Mouse (Mus musculus) heart, embryonic 16.5 days (tissue): ENCODE measurements around the gene Faap100. TPM values are rescaled to one million over a fixed set of nuclear protein-coding genes. Genes with fewer than 3 reads are reported as not detected.

Experiments used
- ATAC-seq: fragments of 200-750 bp; cut with Nextera tagmentation; replicated peaks from 2 replicates; pipeline ENCODE4 v1.8.0; 2017; ENCODE audit warnings: moderate number of reproducible peaks; ENCODE audit not compliant: insufficient read depth, low FRiP score; ENCODE audit errors: extremely low read depth
- H3K27ac ChIP-seq: fragments of 300-500 bp; sonication (generic); 2 replicates; pipeline ENCODE4 v1.5.1; 2014; ENCODE audit warnings: mild to moderate bottlenecking, low read length, control low read depth, moderate library complexity
- H3K27me3 ChIP-seq: fragments of 300-500 bp; sonication (generic); 2 replicates; pipeline ENCODE4 v1.6.1; 2014; ENCODE audit warnings: low read length, mixed read lengths; ENCODE audit not compliant: control insufficient read depth, insufficient read depth
- H3K36me3 ChIP-seq: fragments of 300-500 bp; sonication (generic); 2 replicates; pipeline ENCODE4 v1.6.1; 2014; ENCODE audit not compliant: control insufficient read depth, insufficient read depth
- H3K4me1 ChIP-seq: fragments of 300-500 bp; sonication (generic); 2 replicates; pipeline ENCODE4 v1.6.1; 2014; ENCODE audit warnings: low read length, mixed read lengths; ENCODE audit not compliant: control insufficient read depth, insufficient read depth
- H3K4me2 ChIP-seq: fragments of 300-500 bp; sonication (generic); 2 replicates; pipeline ENCODE4 v1.6.1; 2014; ENCODE audit warnings: low read depth, mild to moderate bottlenecking, control low read depth, low read length
- H3K4me3 ChIP-seq: fragments of 300-500 bp; sonication (generic); 2 replicates; pipeline ENCODE4 v1.5.1; 2014; ENCODE audit warnings: mild to moderate bottlenecking, control low read depth, low read length
- H3K9ac ChIP-seq: fragments of 300-500 bp; sonication (generic); 2 replicates; pipeline ENCODE4 v1.6.1; 2014; ENCODE audit warnings: low read length, control low read depth
- H3K9me3 ChIP-seq: fragments of 300-500 bp; sonication (generic); replicated peaks from 2 replicates; pipeline ENCODE4 v1.6.1; 2016; ENCODE audit warnings: low read length; ENCODE audit not compliant: control insufficient read depth
- WGBS: fragments of 180-500 bp; shearing (Covaris S2); extraction: QIAGEN DNeasy Blood & Tissue Kit; methylation state at CpG from one replicate; pipeline ENCODE4 v1.1.7; 2014; 5-methylcytosine and 5-hydroxymethylcytosine counted together
- polyA plus RNA-seq: library from polyadenylated mRNA; unstranded; fragments of >200 nt; fragmentation: Nextera tagmentation; extraction: Ambion mirVana; gene quantifications from 2 replicates; pipeline ENCODE4 v1.2.1, GENCODE M21; 2015

The Faap100 gene
- polyA plus RNA-seq, 1 experiment from 2014 or later, result 28.8 TPM

DNA sequence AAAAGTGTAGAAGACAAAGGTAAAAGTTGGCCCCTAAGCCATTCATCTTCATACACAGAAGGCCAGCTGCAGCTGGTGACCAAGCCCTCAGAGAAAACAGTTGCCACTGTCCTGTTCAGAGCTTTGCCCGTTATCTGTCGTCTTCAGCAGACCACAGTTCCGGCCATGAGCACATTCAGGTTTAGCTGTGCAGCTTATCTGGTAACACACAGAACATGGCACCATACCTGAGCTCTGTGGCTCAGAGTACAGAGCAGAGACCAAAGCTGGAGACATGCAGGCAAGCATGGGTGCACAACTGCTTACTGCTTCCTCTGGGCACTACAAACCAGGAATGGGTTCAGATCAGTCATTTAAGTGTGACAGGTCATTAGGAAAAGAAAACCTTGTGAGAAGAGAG lies 27.3 kb upstream of the Faap100 start:
- WGBS, result 91% methylated on average over 3 of the region's 3 CpGs
- H3K4me1 ChIP-seq, result no peaks in the 10 kb centered on the region
- no peak overlapping the region for H3K27ac ChIP-seq
- H3K9me3 ChIP-seq, result no peaks in the 10 kb centered on the region
- no peaks in the 10 kb centered on the region for H3K27me3 ChIP-seq
- H3K9ac ChIP-seq, result no peak overlapping the region
- H3K4me2 ChIP-seq, result no peak overlapping the region
- peaks cover 62% of the 10 kb centered on the region for H3K36me3 ChIP-seq
- ATAC-seq, result no peak
- H3K4me3 ChIP-seq, result no peak overlapping the region

DNA sequence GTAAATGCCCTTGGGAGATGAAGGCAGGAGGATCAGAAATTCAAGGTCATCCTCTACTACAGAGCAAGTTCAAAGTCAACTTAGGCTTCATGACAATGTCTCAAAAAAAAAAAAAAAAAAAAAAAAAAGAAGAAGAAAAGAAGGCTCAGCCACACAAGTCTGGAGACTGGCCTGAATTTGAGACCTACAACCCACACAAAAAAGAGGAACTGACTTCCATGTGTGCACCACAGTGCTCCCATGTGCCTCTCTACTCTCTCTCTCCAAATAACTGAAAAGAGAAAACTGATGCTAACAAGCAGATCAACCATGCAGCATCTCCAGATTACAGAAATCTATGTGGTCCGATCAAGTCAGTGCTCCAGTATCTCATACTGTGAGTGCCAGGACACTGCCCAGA lies 26.2 kb upstream of the Faap100 start:
- Histone ChIP-seq H3K4me2 (no peak overlapping the region), H3K4me1 (no peaks in the 10 kb centered on the region), H3K4me3 (no peak overlapping the region), H3K36me3 (peaks cover 59% of the 10 kb centered on the region), H3K27ac (no peak overlapping the region), H3K27me3 (no peaks in the 10 kb centered on the region), H3K9ac (no peak overlapping the region), H3K9me3 (no peaks in the 10 kb centered on the region)
- no peak for ATAC-seq
- 100% methylated on average over 1 of the region's 1 CpGs for WGBS

DNA sequence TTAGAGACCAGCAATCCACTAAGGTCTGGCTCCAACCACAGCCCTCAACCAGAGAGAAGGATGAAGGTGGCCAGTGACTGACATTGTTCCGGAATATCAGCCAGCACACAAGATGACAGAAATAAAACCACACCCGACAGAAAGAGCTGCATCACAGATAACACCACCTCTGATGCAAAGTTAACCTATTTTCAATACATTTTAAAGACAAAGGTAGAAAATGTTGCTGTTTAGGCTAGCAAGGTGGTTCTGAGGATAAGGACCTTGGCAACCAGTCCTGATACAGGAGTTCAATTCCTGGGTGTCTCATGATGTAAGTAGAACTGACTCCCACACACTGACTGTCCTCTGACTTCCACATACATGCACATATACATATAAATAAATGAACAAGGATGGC lies 20.8 kb upstream of the Faap100 start:
- Histone ChIP-seq H3K4me2 (no peak overlapping the region), H3K9me3 (no peaks in the 10 kb centered on the region), H3K27me3 (no peaks in the 10 kb centered on the region), H3K4me3 (no peak overlapping the region), H3K4me1 (no peaks in the 10 kb centered on the region), H3K9ac (no peak overlapping the region), H3K27ac (no peak overlapping the region), H3K36me3 (peaks cover 31% of the 10 kb centered on the region)
- 83% methylated on average over 2 of the region's 2 CpGs for WGBS
- no peak for ATAC-seq

DNA sequence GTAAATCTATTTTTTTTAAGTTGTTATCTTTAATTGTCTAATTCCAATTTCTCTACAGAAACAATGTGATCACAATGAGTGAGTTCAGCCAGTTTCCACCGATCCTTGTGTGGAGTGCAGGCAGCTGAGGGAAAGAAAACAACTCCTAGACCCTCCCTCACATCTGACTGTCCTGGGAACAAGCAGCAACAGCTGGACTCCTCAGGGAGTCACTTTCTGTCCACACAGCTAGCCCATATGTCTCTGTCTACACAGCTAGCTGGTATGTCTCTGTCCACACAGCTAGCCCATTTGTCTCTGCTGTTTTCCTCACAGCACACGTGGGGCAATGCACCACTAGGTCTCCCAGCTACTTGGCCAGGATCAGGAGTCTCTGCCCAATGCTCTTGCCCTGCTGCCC lies 19.0 kb upstream of the Faap100 start:
- peaks cover 21% of the 10 kb centered on the region for H3K36me3 ChIP-seq
- 74% methylated on average over 2 of the region's 2 CpGs for WGBS

DNA sequence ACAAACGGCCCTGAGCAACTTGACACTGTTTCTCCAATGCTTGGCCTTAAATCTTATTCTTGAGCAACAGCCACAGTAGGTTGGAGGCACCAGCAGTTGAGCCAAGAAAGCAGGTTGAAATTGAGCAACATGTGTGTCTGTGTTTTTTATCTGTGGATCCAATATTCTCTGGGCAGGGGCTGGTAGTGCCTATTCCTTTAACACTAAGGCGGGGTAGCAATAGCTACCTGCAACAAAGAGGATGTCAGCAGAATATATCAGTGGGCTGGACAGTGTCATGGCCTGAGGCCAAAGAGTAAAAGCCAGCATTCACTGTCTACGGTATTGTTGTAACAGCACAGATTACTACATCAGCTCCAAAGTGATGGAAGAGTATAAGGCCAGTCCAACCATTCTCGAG lies 17.1 kb upstream of the Faap100 start:
- Histone ChIP-seq H3K4me1 (no peaks in the 10 kb centered on the region), H3K4me2 (no peak overlapping the region), H3K27ac (no peak overlapping the region), H3K4me3 (no peak overlapping the region), H3K9me3 (no peaks in the 10 kb centered on the region), H3K36me3 (peaks cover 17% of the 10 kb centered on the region), H3K27me3 (no peaks in the 10 kb centered on the region), H3K9ac (no peak overlapping the region)
- WGBS, result 66% methylated on average over 4 of the region's 4 CpGs
- ATAC-seq, result no peak

More for the DNA sequence above, 19.0 kb upstream of the Faap100 start:
- H3K27ac ChIP-seq, result no peak overlapping the region
- no peak overlapping the region for H3K9ac ChIP-seq
- no peak for ATAC-seq
- H3K27me3 ChIP-seq, result no peaks in the 10 kb centered on the region
- no peaks in the 10 kb centered on the region for H3K9me3 ChIP-seq
- no peak overlapping the region for H3K4me2 ChIP-seq
- H3K4me3 ChIP-seq, result no peak overlapping the region
- no peaks in the 10 kb centered on the region for H3K4me1 ChIP-seq

DNA sequence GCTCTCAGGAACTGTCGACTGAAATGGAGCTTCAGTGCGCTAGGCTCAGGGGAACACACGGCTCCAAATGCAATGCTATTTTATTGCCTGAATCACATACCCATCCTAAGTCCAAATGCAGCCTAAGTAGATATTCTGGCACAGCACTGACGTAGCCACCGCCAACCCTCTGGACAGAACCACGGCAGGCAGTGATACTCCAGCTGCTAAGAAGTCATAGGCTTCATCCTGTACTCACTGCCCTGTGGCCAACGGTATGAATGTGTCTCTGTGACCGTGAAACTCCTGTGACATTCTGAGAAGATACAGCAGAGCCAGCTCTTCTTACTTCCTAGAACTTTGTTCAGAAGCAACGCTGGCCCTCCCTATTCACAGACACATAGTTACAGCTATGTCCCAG lies 10.0 kb upstream of the Faap100 start:
- Histone ChIP-seq H3K4me2 (no peak overlapping the region), H3K27me3 (no peaks in the 10 kb centered on the region), H3K27ac (peak overlapping the region; percentile 46), H3K36me3 (peaks cover 33% of the 10 kb centered on the region), H3K4me3 (no peak overlapping the region), H3K9me3 (no peaks in the 10 kb centered on the region), H3K4me1 (peaks cover 18% of the 10 kb centered on the region), H3K9ac (0 out of 2 replicates have a peak overlapping the region, but pooled peaks have one; percentile 20)
- no peak for ATAC-seq
- WGBS, result 85% methylated on average over 9 of the region's 9 CpGs

DNA sequence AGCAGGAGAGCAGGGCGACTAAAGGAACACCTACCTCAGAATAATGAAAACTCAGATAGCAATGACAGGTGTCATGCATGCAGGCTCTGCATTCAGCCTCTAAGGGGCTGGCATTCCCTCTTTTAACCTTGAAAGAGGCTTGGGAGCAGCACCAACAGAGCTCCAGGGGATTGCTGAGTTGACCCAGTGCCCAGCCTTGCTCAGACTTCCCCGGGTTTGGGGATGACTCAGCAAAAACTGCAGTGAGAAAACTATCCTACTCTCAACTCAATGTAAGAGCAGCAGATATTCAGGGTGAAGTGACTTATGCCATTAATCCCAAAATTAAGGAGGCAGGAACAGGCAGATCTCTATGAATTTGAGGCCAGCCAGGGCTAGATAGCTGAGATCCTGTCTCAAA lies 8.6 kb upstream of the Faap100 start:
- ATAC-seq, result 0 out of 2 replicates have a peak, but pooled peaks have one; percentile 7
- Histone ChIP-seq H3K27ac (peak overlapping the region; percentile 99), H3K4me1 (peaks cover 25% of the 10 kb centered on the region), H3K9me3 (no peaks in the 10 kb centered on the region), H3K4me3 (no peak overlapping the region), H3K4me2 (no peak overlapping the region), H3K36me3 (peaks cover 27% of the 10 kb centered on the region), H3K27me3 (no peaks in the 10 kb centered on the region), H3K9ac (no peak overlapping the region)
- WGBS, result 38% methylated on average over 2 of the region's 2 CpGs

DNA sequence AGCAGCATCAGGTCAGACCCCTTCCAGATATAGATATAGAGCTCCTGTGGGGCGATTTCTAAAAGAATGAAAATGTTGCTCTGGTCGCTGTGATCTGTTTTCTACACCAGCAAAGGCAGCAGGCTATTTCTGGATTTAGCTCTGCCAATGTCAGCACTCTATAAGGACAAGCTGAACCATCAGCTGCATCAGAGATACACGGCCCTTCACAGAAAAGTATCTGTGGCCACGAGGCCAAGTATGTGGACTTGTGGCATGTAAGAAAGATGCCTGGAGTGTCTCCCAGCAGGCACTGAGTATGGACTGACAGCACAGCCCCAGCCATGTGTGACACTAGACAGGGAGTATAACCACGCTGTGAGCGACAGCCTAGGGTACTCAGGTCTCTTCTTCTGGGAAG lies 8.1 kb upstream of the Faap100 start:
- 54% methylated on average over 6 of the region's 6 CpGs for WGBS
- peaks cover 31% of the 10 kb centered on the region for H3K4me1 ChIP-seq
- peak overlapping the region; percentile 99 for H3K27ac ChIP-seq

DNA sequence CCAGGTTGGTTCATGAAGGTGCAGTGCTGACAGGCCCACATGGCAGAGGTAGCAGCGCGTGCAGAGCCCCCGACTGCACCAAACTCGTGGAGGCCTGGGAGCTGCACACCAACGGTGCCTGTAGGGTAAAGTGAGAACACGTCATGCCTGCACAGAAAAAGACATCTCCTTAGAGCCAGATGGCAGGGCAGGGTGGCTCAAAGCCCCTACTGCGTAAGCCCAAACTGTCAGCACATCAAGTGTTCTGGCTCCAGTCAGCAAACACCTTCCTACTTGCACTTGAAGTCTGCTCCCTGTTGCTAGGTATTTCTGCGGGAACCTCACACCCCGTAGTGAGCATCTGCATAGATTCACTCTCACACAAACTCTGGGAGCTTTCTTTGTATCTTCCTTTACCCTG lies 3.9 kb upstream of the Faap100 start:
- Histone ChIP-seq H3K4me3 (no peak overlapping the region), H3K27me3 (no peaks in the 10 kb centered on the region), H3K9me3 (no peaks in the 10 kb centered on the region), H3K9ac (peak overlapping the region; percentile 46), H3K27ac (peak overlapping the region; percentile 95), H3K4me1 (peaks cover 45% of the 10 kb centered on the region), H3K36me3 (peaks cover 28% of the 10 kb centered on the region), H3K4me2 (no peak overlapping the region)
- WGBS, result 42% methylated on average over 9 of the region's 9 CpGs
- peak; percentile 59 for ATAC-seq

More for the DNA sequence above, 8.1 kb upstream of the Faap100 start:
- Histone ChIP-seq H3K4me3 (no peak overlapping the region), H3K9me3 (no peaks in the 10 kb centered on the region), H3K4me2 (peak overlapping the region; percentile 37), H3K36me3 (peaks cover 30% of the 10 kb centered on the region), H3K9ac (no peak overlapping the region; the same call in 1 of the 2 replicates), H3K27me3 (no peaks in the 10 kb centered on the region)
- ATAC-seq, result peak; percentile 76
